Mouse (Mus musculus) gastrocnemius, postnatal 36 days (tissue): Measurements from ENCODE around the gene Haao. TPM values are rescaled to one million over a fixed set of nuclear protein-coding genes. Genes with fewer than 3 reads are reported as not detected.

Experiments
- DNase-seq, 2 experiments: peaks; one replicate each; pipeline ENCODE4 v3.0.0; 2022
- intact Hi-C: fragments of 180-260 bp; cut with DNase I; formaldehyde crosslinking; loops from one replicate; pipeline ENCODE4 v1.15.1; 2025
- long read RNA-seq, 2 experiments: library from polyadenylated mRNA; stranded (forward); transcript quantifications; one replicate each; pipeline ENCODE4 v2.0.0; 2021
- total RNA-seq, 2 experiments: library from RNA; stranded (reverse); gene quantifications; 2 replicates each; pipeline ENCODE4 v1.2.3; 2021

The Haao gene
- total RNA-seq = not detected
- long read RNA-seq, experiment 1 = 0 reads
- long read RNA-seq, experiment 2 = 0 reads

GRCm38 (mm10) chr17:83847815-83848214 lies at the start of gene Haao:
Gene Haao (minus strand): TSS chr17:83847963.
- no peak for DNase-seq
- intact Hi-C loops = loop anchor here (2.0 to 5.0 kb wide), 2 partner anchors 216 to 577 kb away; partner anchors contain the start of gene Kcng3

- DNase-seq = no peak
- intact Hi-C loops = loop anchor here (10.0 kb wide), 1 partner anchor 487 kb away; no protein-coding TSS in a partner anchor
Observed at GRCm38 (mm10) chr17:83897361-83897799, 49.6 kb upstream of the Haao start.

GRCm38 (mm10) chr17:83896723-83897122 lies 49.0 kb upstream of the Haao start:
- peak in 1 of 2 experiments; percentile 45 for DNase-seq

GRCm38 (mm10) chr17:83895321-83895770 lies 47.6 kb upstream of the Haao start:
- peak in 1 of 2 experiments; percentile 38 for DNase-seq
- intact Hi-C loops = loop anchor here (10.0 kb wide), 1 partner anchor 489 kb away; no protein-coding TSS in a partner anchor

More at GRCm38 (mm10) chr17:83896723-83897122, 49.0 kb upstream of the Haao start:
- intact Hi-C loops = loop anchor here (10.0 kb wide), 1 partner anchor 488 kb away; no protein-coding TSS in a partner anchor

GRCm38 (mm10) chr17:83893134-83893533 lies 45.4 kb upstream of the Haao start:
- intact Hi-C loops = loop anchor here (10.0 kb wide), 1 partner anchor 492 kb away; no protein-coding TSS in a partner anchor
- no peak for DNase-seq

- intact Hi-C loops = loop anchor here (10.0 kb wide), 1 partner anchor 493 kb away; no protein-coding TSS in a partner anchor
- DNase-seq = no peak
Observed at GRCm38 (mm10) chr17:83891864-83892263, 44.1 kb upstream of the Haao start.

DNA sequence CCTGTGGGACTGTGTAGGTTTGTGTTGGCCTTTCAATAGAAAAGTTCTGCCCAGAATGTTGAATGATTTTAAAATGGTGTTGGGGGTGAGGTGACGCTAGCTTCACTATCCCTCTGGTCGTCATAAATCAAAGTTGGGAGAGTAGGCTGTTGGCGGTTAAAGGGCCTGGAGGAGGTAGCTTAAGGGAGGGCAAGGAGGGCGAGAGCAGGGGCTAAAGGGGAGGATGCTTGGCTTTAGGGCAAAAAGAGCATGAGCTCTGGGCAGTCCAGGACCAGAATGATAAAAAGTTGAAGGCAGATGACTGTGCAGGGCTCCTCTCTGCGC lies 42.6 kb upstream of the Haao start:
- DNase-seq = no peak
- intact Hi-C loops = loop anchor here (10.0 kb wide), 1 partner anchor 494 kb away; no protein-coding TSS in a partner anchor

DNA sequence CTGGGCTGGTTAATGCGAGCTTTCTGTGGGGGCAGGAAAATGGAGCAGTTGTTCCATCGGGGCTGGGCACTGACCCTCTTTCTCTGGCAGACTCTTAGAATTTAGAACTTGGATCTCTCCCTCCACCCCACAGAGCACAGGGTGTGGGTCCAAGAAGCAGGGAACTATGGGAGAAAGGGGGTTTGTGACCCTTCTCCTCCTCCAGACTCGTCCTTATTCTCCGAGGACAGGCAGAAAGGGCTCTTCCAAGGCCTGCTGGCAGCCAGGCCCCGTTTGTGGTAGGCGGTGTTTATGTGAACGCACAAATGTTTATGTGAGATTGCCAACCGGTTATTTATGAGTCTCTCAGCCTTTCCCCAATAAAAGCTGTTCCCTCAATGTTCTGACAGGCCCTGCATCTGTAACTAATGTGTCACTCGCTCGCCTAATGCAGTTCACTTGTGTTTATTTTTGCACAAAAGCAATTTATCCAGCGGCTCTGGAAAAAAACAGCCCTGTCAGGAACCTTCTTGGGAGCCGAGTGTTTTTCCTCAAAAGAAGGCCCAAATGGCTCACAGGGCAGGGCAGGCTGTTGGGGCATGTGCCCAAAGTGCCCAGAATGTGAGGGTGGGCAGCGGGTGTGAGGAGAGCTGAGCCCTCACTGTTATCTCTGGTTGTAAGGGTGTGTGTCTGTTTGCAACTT lies 42.1 kb upstream of the Haao start:
- peak; percentile 32 to 54 for DNase-seq
- intact Hi-C loops = loop anchor here (10.0 kb wide), 1 partner anchor 495 kb away; no protein-coding TSS in a partner anchor

- intact Hi-C loops = no loop called here
- no peak for DNase-seq
Observed at GRCm38 (mm10) chr17:83889329-83889690, 41.5 kb upstream of the Haao start.

DNA sequence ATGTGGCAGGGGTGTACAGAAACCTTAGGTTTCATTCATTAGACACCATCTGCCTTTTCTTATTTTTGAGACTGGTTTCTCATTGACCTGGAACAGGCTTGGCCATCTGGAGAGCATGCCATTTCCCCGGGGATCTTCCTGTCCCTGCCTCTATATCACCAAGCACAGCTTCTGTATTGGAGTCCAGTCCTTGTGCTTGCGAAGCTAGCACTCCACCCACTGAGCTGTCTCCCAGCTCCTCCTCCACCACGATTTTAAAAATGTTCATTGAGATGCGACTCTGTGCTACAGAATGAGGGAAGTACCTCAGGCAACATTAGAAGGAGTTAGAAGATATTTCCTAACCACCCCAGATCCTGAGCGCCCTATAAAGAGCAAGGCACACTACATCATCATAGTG lies 39.5 kb upstream of the Haao start:
- intact Hi-C loops = no loop called here
- no peak for DNase-seq

DNA sequence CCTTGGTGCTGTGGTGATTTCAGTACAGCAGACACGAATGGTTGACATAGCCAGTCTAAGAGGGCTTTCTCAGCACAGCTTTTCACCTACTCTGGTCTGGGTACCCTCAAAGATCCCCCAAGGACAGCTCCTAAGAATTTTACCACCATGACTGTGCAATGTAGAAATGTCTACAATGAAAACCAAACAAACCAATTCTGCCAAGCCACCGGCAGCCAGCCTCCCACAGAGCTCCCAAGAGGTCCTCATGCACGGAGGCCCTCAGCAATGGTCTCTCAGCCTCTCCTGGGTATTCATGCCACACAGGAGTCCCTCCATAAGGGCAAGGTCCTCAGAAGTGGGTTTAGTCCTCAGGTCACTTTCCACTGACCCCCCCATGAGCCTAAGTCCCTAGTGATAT lies 38.6 kb upstream of the Haao start:
- intact Hi-C loops = no loop called here
- no peak for DNase-seq

- DNase-seq = no peak
Observed at GRCm38 (mm10) chr17:83885750-83886149, 38.0 kb upstream of the Haao start.

GRCm38 (mm10) chr17:83885021-83885582 lies 37.3 kb upstream of the Haao start:
- no peak for DNase-seq
- intact Hi-C loops = no loop called here

More at GRCm38 (mm10) chr17:83885750-83886149, 38.0 kb upstream of the Haao start:
- intact Hi-C loops = no loop called here

- no peak for DNase-seq
- intact Hi-C loops = no loop called here
Observed at GRCm38 (mm10) chr17:83882788-83883187, 35.0 kb upstream of the Haao start.

GRCm38 (mm10) chr17:83881071-83881470 lies 33.3 kb upstream of the Haao start:
- no peak for DNase-seq
- intact Hi-C loops = no loop called here

DNA sequence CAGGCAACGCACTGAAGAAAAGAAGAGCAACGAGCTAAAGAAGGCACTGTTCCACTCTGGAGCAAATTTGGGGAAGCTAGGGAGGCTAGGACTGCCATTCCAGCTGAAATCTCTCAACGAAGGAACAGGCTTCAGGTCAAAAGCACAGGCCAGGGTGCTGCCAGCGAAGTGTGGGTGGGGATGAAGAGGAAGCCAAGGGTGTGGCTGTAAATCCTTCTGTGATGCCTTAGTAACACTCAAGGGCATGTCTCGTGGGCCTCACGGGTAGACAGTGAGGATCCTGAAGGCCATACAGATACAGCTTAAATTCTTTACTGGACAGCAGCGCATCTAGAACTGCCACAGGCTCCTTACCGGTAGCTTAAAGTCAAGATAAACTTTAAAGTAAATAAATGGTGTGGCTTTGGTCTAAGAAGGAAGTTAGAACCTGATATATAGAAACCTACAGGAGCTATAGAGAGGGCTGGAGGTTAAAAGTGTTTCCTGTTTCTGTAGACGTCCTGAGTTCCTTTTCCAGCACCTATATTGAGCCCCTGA lies 32.5 kb upstream of the Haao start:
- DNase-seq = no peak
- intact Hi-C loops = no loop called here

- no peak for DNase-seq
- intact Hi-C loops = no loop called here
Observed at GRCm38 (mm10) chr17:83879631-83880030, 31.9 kb upstream of the Haao start.

DNA sequence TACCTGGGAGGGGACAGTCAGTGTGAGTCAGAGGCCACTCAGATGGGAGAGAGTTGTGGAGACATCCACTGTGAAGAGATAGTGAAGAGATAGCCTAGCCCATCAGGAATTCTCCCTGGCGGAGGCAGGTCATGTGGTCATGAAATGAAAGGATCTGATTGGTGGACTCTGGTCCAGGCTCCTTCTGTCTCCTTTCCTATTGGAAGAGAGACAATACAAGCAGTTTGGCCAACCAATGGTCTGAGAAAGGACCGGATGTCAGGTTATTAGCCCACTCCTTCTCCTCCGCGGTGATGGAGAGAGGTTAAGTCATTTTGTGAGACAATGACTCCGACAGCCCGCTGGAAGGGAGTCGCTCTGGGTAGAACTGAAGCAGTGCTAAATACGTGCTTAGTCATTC lies 26.8 kb upstream of the Haao start:
- intact Hi-C loops = loop anchor here (5.0 kb wide), 1 partner anchor 313 kb away; the partner anchor contains the start of gene Zfp36l2
- no peak for DNase-seq

DNA sequence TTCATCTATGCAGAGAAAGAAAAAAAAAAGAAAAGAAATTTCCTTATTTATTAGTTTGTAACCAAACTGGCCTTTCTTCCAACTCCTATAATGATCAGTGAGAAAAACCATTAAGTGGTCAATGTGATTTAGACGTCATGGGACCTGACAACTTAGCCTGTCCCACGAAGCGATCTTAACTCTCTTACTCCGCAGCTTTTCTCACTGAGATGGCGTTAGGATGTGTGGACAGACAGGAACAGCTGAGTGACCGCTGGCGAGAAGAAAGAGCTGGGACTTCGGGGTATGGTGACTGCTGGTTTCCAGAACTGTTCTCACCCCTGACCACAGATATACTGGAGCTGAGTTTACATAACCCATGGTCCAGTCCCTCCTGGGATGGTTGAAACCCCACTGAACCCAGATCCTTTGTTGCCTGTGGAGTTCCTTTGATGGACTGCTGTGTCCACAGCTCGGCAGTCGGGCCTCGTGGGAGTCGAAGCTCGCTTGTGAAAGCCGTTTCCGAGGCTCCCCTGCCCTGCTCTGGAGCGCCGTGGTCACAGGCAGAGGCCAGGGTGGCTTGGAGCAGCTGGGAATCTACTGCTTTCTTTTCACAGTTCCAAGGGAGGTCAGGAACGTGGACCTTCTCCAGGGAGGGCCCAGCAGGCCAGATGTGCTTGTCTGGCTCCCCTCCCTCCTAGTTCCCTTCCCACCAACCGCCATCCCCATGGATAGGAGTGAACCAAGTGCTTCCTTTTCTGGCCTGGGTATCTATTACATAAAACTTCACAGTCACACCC lies 25.8 kb upstream of the Haao start:
- intact Hi-C loops = loop anchor here (5.0 kb wide), 1 partner anchor 314 kb away; the partner anchor contains the start of gene Zfp36l2
- peak; percentile 65 to 75 for DNase-seq

- intact Hi-C loops = loop anchor here (5.0 kb wide), 1 partner anchor 314 kb away; the partner anchor contains the start of gene Zfp36l2
- DNase-seq = peak; percentile 78 to 83
Observed at GRCm38 (mm10) chr17:83872806-83873348, 25.1 kb upstream of the Haao start.
